8 mouse cellular contexts compared by ENCODE assay signal in the genomic region with DNA sequence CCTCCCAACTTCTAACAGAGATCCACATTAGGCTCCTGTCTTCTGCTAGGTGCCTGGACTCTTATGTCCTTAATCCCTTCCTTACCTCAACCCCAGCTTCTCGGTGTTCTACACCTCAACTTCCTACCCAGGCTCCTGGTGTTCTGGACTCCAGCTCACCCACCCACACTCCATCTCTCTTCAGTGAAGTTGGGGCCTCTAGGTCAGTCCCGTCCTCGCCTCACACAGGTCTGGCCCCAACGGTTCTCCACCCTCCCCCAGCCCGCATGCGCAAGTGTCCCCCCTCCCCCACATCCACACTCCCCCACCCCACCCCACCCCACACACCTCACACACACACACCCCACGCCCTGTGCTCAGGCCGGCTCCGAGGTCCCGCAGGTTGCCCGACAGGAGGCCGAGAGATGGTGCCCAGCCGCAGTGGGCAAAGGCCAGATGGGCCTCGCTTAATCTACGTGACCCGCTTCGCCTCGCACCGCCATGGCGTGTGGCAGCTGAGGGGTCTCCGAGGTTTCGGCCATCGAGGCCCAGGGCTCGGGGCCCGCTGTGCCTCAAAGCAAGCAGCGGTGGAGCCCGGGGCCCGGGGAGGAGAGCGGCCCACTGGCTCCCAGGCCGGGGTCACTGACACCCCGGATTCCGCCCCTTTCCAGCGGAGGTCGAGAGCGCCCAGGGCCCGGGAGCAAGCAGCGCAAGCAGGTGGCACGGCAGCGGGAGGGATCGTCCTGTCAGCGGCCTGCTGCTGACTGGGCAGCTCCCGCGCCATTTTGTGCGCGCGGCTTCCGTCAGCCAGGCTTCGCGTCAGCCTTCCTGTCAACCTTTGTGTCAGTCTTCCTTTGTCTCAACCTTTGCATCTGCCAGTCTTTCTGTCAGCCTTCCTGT. TPM values are rescaled to one million over a fixed set of nuclear protein-coding genes. Genes with fewer than 3 reads are reported as not detected.
DNase-seq lines count a peak whose midpoint lies in the region; ATAC-seq and TF ChIP-seq lines count a peak whose summit lies in the region.

TSS of gene 4930524B15Rik (plus strand) at position 337 of the 879 bp plus-strand sequence.

- 45% methylated on average over 49 of the region's 49 CpGs for WGBS in kidney, postnatal 0 days
- WGBS in hindbrain, embryonic 10.5 days = 43% methylated on average over 49 of the region's 49 CpGs

- no peak for TF ChIP-seq CTCF in kidney, postnatal 0 days (IDR thresholded peaks at IDR 0.05; ENCODE audit: low read depth)
- TF ChIP-seq CTCF in cortical plate, adult 2 months (IDR thresholded peaks at IDR 0.05; ENCODE audit: extremely low read depth, insufficient read depth, low read length) = no peak

- H3K27ac ChIP-seq in kidney, postnatal 0 days = no peak within 1 kb of the TSS
- no peak within 1 kb of the TSS for H3K27ac ChIP-seq in cortical plate, adult 2 months (ENCODE audit: insufficient read depth, low read length)
- peak within 1 kb of the TSS; percentile 85 for H3K27ac ChIP-seq in hindbrain, embryonic 10.5 days

- H3K9me3 ChIP-seq in kidney, postnatal 0 days (replicated peaks; ENCODE audit: low read length) = no peaks in the 10 kb centered on the region
- no peaks in the 10 kb centered on the region for H3K9me3 ChIP-seq in hindbrain, embryonic 10.5 days

- H3K4me1 ChIP-seq in kidney, postnatal 0 days (replicated peaks; ENCODE audit: insufficient read depth, low read length) = no peaks in the 10 kb centered on the region
- no peaks in the 10 kb centered on the region for H3K4me1 ChIP-seq in cortical plate, adult 2 months (ENCODE audit: control insufficient read depth, insufficient read depth, low read length)
- peaks cover 8% of the 10 kb centered on the region for H3K4me1 ChIP-seq in hindbrain, embryonic 10.5 days (replicated peaks)

- ATAC-seq in kidney, postnatal 0 days (replicated peaks; ENCODE audit: low FRiP score, low read depth) = 0 out of 2 replicates have a peak, but pooled peaks have one; percentile 21

- DNase-seq in kidney, postnatal 0 days (ENCODE audit: low spot score) = no peak
- no peak for DNase-seq in kidney, adult 8-10 months
- peak; percentile 61 for DNase-seq in hindbrain, embryonic 10.5 days (ENCODE audit: low spot score)
- DNase-seq in lung, postnatal 14 days = peak; percentile 19
- no peak for DNase-seq in spleen, adult 18-20 months
- no peak for DNase-seq in natural killer cell, adult 2 months (ENCODE audit: low spot score in 2 of 2)
- DNase-seq in frontal cortex, postnatal 14 days (ENCODE audit: low spot score in 2 of 2) = no peak

- no peaks in the 10 kb centered on the region for H3K36me3 ChIP-seq in kidney, postnatal 0 days (ENCODE audit: insufficient read depth, low read length)
- H3K36me3 ChIP-seq in hindbrain, embryonic 10.5 days = no peaks in the 10 kb centered on the region

- 0 out of 2 replicates have a peak within 1 kb of the TSS, but pooled peaks have one; percentile 32 for H3K9ac ChIP-seq in kidney, postnatal 0 days (ENCODE audit: low read depth, low read length)

- H3K4me3 ChIP-seq in kidney, postnatal 0 days (replicated peaks; ENCODE audit: low read depth, low read length) = peak within 1 kb of the TSS; percentile 6; the same call in 1 of the 2 replicates
- H3K4me3 ChIP-seq in cortical plate, adult 2 months (ENCODE audit: insufficient read depth, low read length) = peak within 1 kb of the TSS; percentile 13; the same call in 1 of the 2 replicates
- H3K4me3 ChIP-seq in hindbrain, embryonic 10.5 days = peak within 1 kb of the TSS; percentile 46

- TF ChIP-seq POLR2A in cortical plate, adult 2 months (IDR thresholded peaks at IDR 0.05; ENCODE audit: extremely low read depth, insufficient read depth, low read length) = no peak

- H3K4me2 ChIP-seq in kidney, postnatal 0 days (ENCODE audit: low read length) = peak within 1 kb of the TSS; percentile 46

- H3K27me3 ChIP-seq in kidney, postnatal 0 days (ENCODE audit: insufficient read depth, low read length) = no peaks in the 10 kb centered on the region
- peaks cover 5% of the 10 kb centered on the region; the same call in 1 of the 2 replicates for H3K27me3 ChIP-seq in hindbrain, embryonic 10.5 days (ENCODE audit: insufficient read depth, poor library complexity, severe bottlenecking)

RNA-seq across cellular contexts. Expression of gene 4930524B15Rik, which starts in this region (rescaled TPM):
- 0.10 and 0.18 TPM in 2 replicates for polyA plus RNA-seq in kidney, postnatal 0 days (2015; fragmentation: Nextera tagmentation; extraction: Ambion mirVana)
- polyA plus RNA-seq in cortical plate, adult 2 months (2012; rRNA removed) = 0.09 and 0.15 TPM in 2 replicates
- polyA plus RNA-seq in hindbrain, embryonic 10.5 days (2016; fragmentation: Nextera tagmentation; extraction: Ambion mirVana) = 0.10 and 0.20 TPM in 2 replicates

Comparison
In these comparisons a context has a peak if more than half of its experiments do, and no peak if none do; other contexts are left out.
1. Peak in ATAC-seq, H3K4me3 ChIP-seq, H3K9ac ChIP-seq and H3K4me2 ChIP-seq in kidney, postnatal 0 days; RNA of the gene not detected or under 1 TPM.
2. Peak in DNase-seq, H3K4me3 ChIP-seq and H3K27ac ChIP-seq in hindbrain, embryonic 10.5 days; RNA of the gene not detected or under 1 TPM.